Mouse (Mus musculus): ENCODE measurements around the gene Pdzrn3. TPM values are rescaled to one million over a fixed set of nuclear protein-coding genes. Genes with fewer than 3 reads are reported as not detected.

Gene Pdzrn3
- total RNA-seq, 4 experiments from 2014 or later = 29.9 to 34.4 (median 32.5) TPM

DNA sequence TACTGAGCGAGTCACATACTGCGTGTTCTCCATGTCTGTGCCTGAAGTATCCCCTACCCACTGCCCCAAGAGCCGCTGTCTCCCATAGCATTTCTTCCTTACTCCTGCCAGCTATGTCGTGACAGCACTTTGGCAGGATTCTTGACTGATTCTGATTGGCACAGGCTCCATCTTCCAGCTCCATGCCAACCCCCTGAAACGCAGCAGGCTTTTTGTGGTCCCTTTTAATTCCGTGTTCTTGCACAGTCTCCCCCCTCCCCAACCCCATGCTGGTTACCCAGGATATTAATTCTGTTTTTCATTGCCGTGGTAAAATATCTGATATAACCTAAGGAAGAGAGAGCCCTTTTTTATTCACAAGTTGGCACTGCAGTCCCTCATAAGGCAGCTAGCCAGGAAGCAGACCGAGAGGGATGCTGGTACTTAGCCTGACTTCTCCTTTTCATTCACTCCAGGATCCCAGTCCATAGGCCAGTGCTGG is 166.3 kb downstream of the Pdzrn3 start:
- DNase-seq (ENCODE audit: low spot score in 2 of 2) = no peak

- DNase-seq (ENCODE audit: low spot score in 2 of 2) = no peak
Observed at GRCm38 (mm10) chr6:101198943-101199298, 178.8 kb downstream of the Pdzrn3 start.

DNA sequence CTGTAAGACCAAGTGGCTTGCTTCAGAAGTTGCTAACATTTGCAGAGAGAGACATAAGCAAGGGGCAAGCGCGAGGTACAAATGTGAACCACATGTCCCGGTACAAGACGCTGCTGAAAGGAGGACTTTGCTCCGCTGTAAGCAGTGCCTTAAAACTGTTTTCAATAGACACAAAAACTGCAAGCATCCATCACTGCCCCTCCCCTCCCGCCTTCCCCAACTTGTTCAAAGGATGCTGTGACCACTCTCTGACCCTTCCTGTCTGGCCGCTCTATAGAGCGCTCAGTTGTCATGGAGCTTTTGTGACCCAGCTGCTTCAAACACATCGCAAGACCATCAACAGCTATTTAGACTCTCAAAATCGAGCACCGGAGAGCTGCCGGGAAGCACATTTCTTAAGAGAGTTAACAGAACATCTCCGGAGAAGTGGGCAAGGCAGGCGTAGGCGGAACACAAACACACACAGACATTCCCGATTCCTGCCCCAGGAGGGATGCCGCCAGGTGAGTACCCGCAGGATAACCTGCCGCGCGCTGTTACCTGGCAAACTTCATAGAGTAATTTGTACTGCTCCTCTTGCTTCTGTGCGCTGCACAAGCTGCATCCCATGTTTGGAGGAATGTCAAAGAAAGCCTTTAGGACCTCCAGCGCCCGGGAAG is 179.3 kb downstream of the Pdzrn3 start:
- no peak for DNase-seq (ENCODE audit: low spot score in 2 of 2)

DNA sequence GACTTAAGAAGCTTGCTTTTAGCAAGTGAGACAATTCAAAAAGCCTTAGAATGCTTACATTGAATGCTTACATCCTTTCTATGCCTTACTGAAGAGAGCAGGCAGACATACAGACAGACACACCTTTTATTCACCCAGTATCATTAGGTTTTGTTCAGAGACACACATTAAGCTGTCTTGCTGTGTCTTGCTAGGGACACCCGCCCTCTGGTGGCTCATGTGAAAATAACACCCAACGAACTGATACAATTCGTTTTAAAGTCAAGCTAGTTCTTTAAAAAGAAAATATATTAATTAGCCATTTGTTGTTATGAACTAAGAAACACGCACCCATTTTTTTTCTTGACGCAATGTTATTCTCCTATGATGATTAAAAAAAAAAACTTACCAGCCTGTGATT is 180.1 kb downstream of the Pdzrn3 start:
- DNase-seq (ENCODE audit: low spot score in 2 of 2) = peak; percentile 61 to 77

DNA sequence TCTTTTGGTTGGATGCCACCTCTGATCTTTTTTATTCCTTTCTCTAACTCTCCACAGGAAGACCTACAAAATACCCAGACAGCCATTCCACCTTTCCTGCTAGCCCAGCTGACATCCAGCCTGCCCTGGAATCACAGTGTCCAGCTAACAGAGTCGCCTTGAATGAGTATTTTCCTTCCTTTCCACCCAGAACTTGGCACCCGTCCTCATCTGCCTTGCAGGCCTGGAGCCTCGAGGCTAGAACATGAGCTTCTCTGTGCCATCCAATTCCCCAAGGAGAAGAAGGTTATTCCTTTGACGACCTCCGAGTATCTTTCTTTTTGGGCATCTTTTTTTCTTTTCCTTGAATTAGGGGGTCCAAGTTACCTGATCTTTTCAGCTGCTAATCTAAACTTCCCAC is 181.8 kb downstream of the Pdzrn3 start:
- no peak for DNase-seq (ENCODE audit: low spot score in 2 of 2)

DNA sequence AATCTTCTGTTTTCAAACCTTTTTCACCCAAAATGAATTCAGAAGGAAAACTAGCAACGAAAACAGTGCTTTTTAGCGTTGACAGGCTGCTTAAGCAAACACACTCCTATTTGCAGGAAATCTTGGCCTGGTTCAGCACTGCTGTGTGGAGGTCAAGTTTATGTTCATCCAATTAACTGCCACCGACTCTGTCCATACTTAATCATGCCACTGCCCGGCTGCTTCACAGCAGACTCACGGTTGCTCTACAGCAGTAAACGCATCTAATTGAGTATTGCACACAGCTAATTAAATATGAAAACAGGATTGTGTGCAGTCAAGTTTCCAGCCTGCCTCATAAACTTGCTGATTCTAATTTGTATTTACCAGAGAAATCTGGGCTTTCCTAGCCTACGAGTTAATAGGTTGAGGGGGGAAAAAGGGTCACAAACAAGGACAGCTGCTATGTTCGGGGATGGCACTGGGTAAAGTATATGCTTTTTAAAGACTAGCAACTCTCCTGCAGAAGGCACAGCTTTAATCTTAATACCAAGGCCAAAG is 183.2 kb downstream of the Pdzrn3 start:
- no peak for DNase-seq (ENCODE audit: low spot score in 2 of 2)

- DNase-seq (ENCODE audit: low spot score in 2 of 2) = peak in 1 of 2 experiments; percentile 65
Observed at GRCm38 (mm10) chr6:101191576-101191975, 186.1 kb downstream of the Pdzrn3 start.

DNA sequence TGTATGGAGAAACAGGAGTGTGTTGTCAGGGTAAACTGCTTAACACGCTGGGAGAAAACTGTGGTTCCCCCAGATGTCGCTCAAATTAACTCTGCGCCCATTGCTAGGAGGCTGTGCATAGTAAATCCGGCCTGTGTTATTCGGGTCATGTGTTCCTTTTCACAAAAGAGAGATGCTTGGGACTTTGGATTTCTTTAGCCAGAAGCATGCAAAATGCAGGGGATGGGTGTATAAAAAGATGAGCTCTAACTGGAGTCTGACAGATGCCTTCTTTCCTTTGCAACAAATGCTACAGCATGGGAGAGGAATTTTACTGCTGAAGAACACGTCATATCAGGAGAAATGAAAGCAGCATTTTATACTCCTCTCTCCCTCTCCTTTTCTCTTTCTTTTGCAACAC is 190.4 kb downstream of the Pdzrn3 start:
- DNase-seq (ENCODE audit: low spot score in 2 of 2) = no peak

DNA sequence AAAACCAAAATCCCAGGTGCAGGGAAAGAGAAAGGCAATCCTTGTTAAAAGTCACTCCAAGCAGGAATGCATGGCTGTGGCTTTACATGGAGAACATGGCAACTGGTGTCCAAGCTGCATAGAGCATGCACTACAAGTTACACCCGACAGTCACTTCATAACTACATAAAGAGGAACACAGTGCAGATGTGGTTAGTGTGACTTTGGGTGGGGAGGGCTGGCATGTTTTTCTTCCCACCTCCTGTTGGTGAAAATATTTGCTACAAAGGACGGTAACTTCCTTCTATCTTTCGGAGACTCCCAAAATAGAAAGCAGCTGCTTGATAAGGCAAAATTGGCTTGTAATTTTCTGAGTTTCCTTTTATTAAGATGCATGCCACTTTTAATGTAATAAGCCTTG is 190.8 kb downstream of the Pdzrn3 start:
- DNase-seq (ENCODE audit: low spot score in 2 of 2) = no peak

DNA sequence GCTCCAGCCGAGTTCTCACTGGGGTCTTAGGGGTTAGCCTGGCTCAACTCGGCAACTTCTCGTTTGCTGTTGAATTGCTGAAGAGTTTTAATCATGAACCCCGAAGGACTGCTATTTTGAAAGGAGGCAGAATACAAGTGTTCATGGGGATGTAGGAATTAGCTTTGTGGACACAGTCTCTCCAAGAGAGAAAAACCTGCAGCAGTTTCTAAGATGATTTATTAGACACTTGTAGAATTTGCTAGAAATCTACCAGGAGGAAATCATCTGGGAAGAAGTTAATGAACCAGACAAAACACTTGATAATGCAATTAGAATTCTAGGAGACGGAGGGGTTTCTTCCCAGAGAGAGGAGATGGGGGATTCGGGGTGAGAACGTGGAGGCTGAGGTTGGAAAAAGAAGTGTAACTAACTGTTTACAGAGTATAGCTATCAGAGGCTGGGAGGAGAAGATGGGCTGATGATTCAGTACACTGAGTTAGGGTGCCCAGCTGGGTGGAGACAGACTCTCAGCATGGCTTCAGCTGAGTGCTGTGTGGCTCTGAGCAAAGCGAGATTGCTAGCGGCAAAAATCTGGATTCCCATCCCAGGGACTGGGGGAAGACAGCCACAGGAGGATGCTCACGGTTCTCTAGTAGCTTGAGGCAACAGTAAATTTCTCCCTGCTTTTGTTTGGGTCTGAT is 193.5 kb downstream of the Pdzrn3 start:
- no peak for DNase-seq (ENCODE audit: low spot score in 2 of 2)

- no peak for DNase-seq (ENCODE audit: low spot score in 2 of 2)
Observed at GRCm38 (mm10) chr6:101170699-101171098, 207.0 kb downstream of the Pdzrn3 start.

DNA sequence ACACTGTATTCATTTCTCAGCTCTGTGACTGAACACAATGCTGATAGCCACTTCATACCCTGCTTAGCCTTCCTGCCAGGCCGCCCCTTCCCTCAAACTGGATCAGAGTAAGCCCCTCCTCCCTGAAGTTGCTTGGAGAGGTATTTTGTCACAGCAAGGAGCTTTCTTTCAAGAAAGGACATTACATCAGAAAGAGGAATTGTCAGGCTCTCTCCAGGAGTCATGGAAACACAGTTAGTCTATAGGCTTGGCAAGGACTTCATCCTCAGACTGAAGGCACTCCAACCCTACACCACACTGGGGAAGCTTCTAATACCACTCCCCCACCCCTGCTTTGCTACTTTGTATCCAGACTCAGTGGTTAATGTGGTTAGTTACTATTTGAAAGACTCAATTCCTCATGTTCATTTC is 224.2 kb downstream of the Pdzrn3 start:
- DNase-seq (ENCODE audit: low spot score in 2 of 2) = no peak

DNA sequence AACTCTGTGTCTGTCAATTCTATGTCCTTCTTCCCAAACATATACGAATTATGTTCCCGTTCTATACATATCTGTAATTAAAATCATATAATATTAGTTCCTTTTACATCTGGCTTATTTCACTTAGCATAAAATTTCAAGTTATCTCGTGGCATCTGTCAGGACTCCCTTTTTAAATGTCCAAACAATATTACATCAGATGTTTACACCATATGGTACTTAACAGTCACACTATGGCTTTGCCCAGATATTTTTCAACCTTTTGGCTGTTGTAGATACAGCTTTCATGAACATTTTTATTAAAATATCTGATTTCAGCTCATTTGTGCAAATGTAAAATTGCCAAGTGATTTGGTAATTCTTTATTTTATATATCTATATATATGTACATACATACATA is 242.3 kb downstream of the Pdzrn3 start:
- no peak for DNase-seq (ENCODE audit: low spot score in 2 of 2)

GRCm38 (mm10) chr6:101125396-101125795 is 252.3 kb downstream of the Pdzrn3 start:
- DNase-seq (ENCODE audit: low spot score in 2 of 2) = no peak

GRCm38 (mm10) chr6:101108951-101109350 is 268.7 kb downstream of the Pdzrn3 start:
- no peak for DNase-seq (ENCODE audit: low spot score in 2 of 2)

DNA sequence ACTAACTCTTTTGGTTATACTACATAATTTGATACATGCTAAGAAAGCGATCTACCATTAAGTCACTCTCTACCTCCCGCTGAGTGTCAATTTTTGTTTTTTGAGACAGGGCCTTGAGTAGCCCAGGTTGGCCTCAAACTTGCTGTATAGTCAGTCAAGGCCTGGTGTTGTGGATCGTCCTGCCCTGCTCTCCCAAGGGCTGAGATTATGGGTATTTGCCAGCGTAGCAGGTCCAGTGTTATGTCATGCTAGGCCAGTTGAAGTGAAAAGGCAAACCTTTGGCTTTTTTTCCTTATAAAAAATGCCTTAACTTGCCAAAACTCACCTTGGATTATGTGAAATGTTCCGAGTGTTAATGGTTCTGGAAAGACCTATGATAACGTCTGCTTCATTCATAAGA is 274.2 kb downstream of the Pdzrn3 start:
- DNase-seq (ENCODE audit: low spot score in 2 of 2) = no peak

- DNase-seq (ENCODE audit: low spot score in 2 of 2) = no peak
Observed at GRCm38 (mm10) chr6:101101709-101102654, 275.7 kb downstream of the Pdzrn3 start.

Measured in left cerebral cortex, adult 8-10 months (tissue).